Mouse (Mus musculus): ENCODE measurements at regions not wholly inside any gene's neighbourhood (a gene's known extent, or its start where the extent isn't known, plus 50 kb on each side); places are given as distances from the start of the nearest gene placed in this dataset.

- no peak for TF ChIP-seq CTCF (IDR thresholded peaks at IDR 0.05)
- no peak for TF ChIP-seq POLR2A (IDR thresholded peaks at IDR 0.05; ENCODE audit: insufficient read depth, low read depth, low read length)
These were observed 158.9 kb upstream of the St6galnac5 start for GRCm38 (mm10) chr3:153140985-153141384.
